Mouse (Mus musculus): ENCODE measurements around the gene Twistnb. TPM values are rescaled to one million over a fixed set of nuclear protein-coding genes. Genes with fewer than 3 reads are reported as not detected.

Twistnb gene
- total RNA-seq, 2 experiments from 2014 or later: 12.1 to 14.4 TPM

Other genes starting within 250 kb of the Twistnb start
- not detected for gene Efcab10, start 34.8 kb upstream of the Twistnb start, total RNA-seq (2021)